Mouse (Mus musculus) CD4-positive helper T cell, adult 2 months (primary cell): ENCODE measurements around the gene Nrg3.

Source experiments
- DNase-seq: peaks from one replicate; pipeline ENCODE4 v3.0.0-alpha.2; 2012; ENCODE audit warnings: low read depth, missing footprints, low spot score

The Nrg3 gene

DNA sequence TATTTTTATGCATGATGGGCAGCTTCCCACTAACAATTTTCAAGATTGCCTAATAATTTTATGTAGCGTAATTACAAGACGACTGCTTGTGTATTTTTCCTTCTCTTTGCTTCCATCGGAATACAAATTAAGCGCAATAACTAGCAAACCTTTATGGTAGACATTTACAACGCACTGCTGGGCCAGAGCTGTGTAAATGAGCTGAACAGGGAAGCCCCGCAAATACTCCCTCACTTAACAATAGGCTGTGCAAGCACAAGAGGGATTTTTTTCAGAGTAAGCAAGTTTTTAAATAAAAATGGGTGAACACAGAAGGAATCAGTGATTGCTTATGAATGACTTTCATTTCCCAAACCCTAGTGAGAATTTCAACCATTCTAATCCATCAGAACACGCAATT is 513.5 kb downstream of the Nrg3 start:
- no peak for DNase-seq

- DNase-seq = no peak
These were observed 535.4 kb downstream of the Nrg3 start for GRCm38 (mm10) chr14:38937481-38937880.

- no peak for DNase-seq
These were observed 536.3 kb downstream of the Nrg3 start for GRCm38 (mm10) chr14:38936483-38937054.

GRCm38 (mm10) chr14:38923652-38924051 is 549.2 kb downstream of the Nrg3 start:
- no peak for DNase-seq

DNA sequence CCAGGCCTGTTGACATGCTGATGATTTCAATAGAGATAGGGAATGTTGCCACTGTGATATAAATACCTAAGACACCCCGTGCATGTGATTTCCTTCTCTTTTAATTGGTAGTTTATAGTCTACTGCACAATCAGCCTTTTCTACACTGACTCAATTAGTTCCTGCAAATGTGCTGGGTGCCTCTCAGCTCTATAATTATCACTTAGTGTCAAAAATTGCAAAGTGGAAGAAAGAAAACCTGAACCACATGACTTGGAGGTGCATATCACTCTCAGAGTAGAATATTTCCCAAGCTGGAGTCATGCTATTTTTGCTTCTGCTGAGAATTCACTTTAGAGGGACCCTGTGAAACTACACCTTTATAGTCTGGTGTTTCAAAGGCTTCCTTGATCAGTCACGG is 552.1 kb downstream of the Nrg3 start:
- no peak for DNase-seq

- DNase-seq = no peak
These were observed 602.3 kb downstream of the Nrg3 start for GRCm38 (mm10) chr14:38870591-38870990.

DNA sequence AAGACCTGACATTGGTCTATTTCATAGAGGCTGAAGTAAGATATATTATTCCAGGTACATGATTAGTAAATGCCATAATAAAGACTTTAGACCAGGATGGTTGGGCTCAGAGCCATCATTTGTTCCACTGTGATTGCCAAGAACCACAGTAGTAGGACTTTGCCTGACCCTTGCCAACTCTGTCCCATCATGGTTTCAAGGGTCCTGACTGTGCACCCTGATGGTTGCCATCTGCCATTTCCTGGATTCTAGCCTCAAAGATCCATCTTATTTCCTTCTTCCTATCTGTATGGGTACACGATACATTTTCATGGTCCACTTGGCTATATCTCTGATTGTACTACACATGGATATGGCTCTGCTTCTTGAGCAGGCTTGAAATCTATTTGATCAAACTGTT is 625.3 kb downstream of the Nrg3 start:
- no peak for DNase-seq

DNA sequence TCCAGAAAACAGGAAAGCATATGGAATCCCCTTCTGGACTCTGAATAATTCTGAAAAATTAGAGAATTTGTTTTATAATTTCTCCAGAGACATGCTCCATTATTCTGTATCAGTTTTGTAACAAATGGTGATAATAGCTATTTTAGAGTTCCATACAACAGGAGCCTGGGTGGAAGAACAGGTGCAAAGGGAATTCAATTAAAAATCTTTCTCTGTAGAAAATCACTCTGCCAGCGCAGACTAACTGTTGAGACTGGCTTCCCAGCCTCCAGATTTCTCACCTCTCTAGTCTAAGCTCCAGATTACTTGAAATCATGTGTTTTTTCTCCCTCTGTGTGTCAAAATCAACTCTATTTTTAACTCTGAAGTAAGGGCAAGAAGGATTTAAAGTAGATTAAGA is 625.8 kb downstream of the Nrg3 start:
- no peak for DNase-seq

DNA sequence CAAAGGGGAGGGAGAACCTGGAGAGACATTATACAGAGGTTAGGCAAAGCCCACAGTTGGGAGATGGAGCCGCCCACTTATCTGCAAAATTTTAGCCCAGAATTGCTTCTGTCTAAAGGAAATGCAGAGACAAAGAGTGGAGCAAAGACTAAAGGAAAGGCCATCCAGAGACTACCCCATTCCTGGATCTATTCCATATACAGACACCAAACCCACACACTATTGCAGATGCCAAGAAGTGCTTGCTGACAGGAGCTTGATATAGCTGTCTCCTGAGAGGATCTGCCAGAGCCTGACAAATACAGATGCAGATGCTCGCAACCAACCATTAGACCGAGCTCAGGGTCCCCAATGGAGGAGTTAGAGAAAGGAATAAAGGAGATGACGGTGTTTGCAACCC is 637.9 kb downstream of the Nrg3 start:
- no peak for DNase-seq

GRCm38 (mm10) chr14:38824891-38825290 is 648.0 kb downstream of the Nrg3 start:
- no peak for DNase-seq

DNA sequence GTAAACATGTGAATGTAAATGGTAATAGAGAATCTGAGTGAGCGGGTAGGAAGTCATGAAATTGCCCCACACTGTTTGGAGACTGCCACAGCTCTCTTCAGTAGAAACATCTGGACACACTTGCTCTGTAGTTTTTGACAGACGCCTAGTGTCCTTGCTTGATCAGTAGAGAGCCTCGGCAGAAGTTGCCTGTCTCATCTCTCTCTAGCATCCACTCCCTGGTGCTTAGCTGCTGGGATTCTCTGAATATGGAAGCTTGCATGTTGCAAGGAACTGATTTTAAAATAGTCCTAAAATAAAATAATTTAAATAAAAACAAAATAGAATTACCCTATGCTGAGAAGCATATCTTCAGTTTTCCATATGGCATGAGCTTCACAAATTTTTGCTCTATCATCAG is 675.9 kb downstream of the Nrg3 start:
- DNase-seq = no peak

DNA sequence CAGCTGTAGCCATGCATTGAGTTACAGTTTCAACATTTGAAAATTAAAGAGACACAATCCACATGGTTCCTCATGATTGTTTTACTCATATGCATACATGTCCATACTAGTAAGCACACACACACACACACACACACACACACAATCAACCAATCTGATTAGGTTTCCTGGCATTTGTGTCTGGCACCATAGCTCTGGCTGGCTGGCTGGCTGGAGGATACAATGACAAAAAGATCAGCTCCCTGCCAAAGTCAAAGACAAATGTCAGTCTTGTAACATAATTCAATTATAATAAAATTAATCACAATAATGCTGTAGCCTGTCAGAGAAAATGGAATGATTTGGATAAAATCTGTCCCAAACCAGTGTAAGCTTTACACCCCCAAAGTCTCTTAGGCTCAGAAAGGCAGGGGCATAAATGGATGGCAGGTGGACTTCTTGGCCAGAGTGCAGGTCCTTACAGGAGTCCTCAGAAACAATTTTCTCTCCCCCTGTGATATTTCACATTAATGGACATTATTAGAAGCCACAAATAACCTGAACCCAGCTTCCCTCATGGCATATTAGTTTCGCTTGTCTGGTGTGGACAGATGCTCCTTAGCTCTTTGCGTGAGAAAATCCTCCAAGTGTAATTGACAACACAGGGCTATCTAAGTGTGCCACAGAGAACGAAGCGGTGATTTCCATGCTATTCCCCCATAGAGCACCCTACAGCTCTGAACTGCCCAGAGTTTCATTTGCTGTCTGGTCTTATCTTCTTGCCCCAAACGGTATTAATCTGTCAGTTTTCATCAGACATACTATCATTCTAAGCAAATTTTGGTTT is 697.4 kb downstream of the Nrg3 start:
- DNase-seq = no peak

DNA sequence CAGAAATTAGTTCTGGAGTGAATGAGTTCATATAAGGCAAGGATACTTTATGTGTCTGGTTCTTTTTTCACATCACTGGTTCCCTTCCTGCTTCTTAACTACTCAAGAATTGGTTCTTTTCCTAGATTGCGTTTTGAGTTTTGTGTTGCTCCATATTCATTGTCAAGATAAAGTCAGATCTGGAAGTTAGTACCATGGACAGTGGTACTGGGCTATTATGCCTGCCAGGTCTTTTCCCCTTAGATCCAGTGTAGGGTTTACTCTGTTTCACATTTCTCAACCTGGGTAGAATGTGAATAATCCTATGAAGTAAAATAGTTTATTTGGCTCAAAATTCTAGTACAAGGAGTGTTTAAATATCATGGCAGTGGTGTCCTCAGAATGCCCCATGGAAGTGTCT is 698.1 kb downstream of the Nrg3 start:
- no peak for DNase-seq

- DNase-seq = no peak
These were observed 742.4 kb downstream of the Nrg3 start for GRCm38 (mm10) chr14:38730465-38730864.

DNA sequence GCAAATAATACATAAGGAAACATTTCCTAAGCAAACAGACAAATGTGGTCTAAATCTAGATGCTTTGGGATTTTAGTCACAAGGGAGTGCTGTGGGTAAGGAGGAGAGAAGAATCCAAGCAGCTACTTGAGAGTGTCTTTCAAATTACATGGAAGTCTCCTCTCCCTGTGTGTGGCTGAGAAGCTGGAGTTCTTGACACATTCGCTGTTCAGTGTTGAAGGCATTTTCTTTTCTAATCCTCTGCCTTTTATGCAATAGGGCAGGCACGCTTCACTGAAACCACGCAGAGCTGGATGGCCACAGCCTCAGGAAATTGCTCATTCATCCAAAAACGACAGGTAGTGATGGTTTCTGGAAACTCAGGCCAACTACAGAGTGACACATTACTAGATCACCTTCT is 769.0 kb downstream of the Nrg3 start:
- DNase-seq = no peak

- no peak for DNase-seq
These were observed 770.1 kb downstream of the Nrg3 start for GRCm38 (mm10) chr14:38702596-38703393.

DNA sequence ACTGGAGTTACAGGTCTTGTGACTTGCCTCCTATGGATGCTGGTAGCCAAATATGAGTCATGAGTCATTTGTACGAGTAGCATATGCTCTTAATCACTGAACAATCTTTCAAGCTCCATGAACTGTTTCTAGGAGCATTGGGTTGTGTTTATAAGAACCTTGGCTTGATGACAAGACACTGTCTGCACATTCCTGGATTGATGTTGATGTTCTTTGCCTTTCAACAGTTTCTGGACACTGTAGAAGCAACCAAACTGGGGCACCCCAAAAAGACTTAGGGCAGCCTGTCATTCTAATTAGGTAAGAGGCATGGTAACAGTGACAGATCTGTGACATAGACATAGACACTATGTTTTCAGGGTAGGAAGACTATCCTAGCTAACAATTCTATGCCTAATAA is 771.5 kb downstream of the Nrg3 start:
- DNase-seq = no peak

GRCm38 (mm10) chr14:38700972-38701371 is 771.9 kb downstream of the Nrg3 start:
- DNase-seq = no peak

GRCm38 (mm10) chr14:38659973-38660372 is 812.9 kb downstream of the Nrg3 start:
- no peak for DNase-seq

GRCm38 (mm10) chr14:38637070-38637469 is 835.8 kb downstream of the Nrg3 start:
- DNase-seq = no peak

GRCm38 (mm10) chr14:38630114-38630513 is 842.8 kb downstream of the Nrg3 start:
- DNase-seq = no peak

DNA sequence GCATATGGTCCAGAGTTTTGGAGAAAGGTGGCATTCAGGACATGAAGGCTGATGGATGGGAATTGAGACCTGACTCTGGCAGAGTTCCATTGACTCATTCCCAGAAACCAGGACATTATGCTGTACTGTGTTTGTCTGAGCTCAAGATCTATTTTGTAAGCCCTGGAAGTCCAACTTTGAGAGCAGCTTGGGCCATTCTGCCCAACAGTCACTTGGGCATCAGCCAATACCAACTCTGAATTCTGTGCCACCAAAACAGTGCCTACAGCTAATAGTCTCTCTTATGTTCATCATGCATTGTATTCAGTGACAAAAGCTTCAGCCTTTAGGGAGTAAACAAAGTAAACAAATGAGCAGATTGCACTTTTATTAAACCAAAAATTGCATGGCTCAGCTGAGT is 843.2 kb downstream of the Nrg3 start:
- no peak for DNase-seq
